In the genomic region with DNA sequence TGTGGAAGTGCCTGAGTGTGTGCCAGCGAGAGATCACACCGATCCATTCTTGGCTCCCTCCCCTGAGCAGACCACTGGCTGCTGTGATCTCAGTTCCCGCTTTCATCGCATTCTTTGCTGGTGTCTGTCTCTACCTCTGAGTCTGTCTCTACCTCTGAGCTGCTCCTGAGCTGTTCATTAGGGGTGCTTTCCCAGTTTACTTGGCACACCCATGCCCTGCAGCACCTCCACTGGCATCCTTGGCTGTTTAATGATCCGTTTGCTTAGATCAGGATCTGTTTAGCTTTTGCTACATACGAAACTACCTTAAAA, we compare ENCODE assay signal across 20 mouse cellular contexts. TPM values are rescaled to one million over a fixed set of nuclear protein-coding genes. Genes with fewer than 3 reads are reported as not detected.
A peak's percentile ranks its signal among the peaks of the same experiment; 100 is the strongest.
DNase-seq lines count a peak whose midpoint lies in the region; ATAC-seq and TF ChIP-seq lines count a peak whose summit lies in the region.
"Had no signal": no experiment of that assay in that cellular context is flagged by ENCODE, and none has a peak within 500 bp of the region (broad histone marks: within the 10 kb centered on the region; RNA-seq: fewer than 3 reads in every experiment).

No protein-coding gene starts in this region.

- POLR2A ChIA-PET in Patski (lab: Charles Lee) = no interaction called here

- no peaks in the 10 kb centered on the region for H3K9me3 ChIP-seq in kidney, embryonic 16.5 days (ENCODE audit: low read length)
- H3K9me3 ChIP-seq: embryonic facial prominence, embryonic 10.5 days; embryonic facial prominence, embryonic 13.5 days; forebrain, embryonic 12.5 days; forebrain, embryonic 15.5 days; hindbrain, embryonic 12.5 days; hindbrain, embryonic 15.5 days had no signal

- peaks cover 15% of the 10 kb centered on the region for H3K4me1 ChIP-seq in cerebellum, adult 2 months (ENCODE audit: control insufficient read depth, insufficient read depth, low read length)
- H3K4me1 ChIP-seq in kidney, embryonic 16.5 days (ENCODE audit: insufficient read depth, low read length) = peaks cover 7% of the 10 kb centered on the region
- H3K4me1 ChIP-seq: embryonic facial prominence, embryonic 10.5 days; embryonic facial prominence, embryonic 13.5 days; forebrain, embryonic 12.5 days; forebrain, embryonic 15.5 days; hindbrain, embryonic 12.5 days; hindbrain, embryonic 15.5 days had no signal

- peak; percentile 49; the same call in 1 of the 2 replicates for ATAC-seq in kidney, embryonic 16.5 days (ENCODE audit: low FRiP score, low TSS enrichment)
- peak; percentile 78 for ATAC-seq in Patski
- ATAC-seq: forebrain, embryonic 15.5 days had no signal

- TF ChIP-seq CTCF in cerebellum, adult 2 months (IDR thresholded peaks at IDR 0.05; ENCODE audit: borderline replicate concordance, insufficient read depth, low read depth, low read length) = no peak
- no peak for TF ChIP-seq CTCF in Patski (IDR thresholded peaks at IDR 0.05)

- no peaks in the 10 kb centered on the region for H3K27me3 ChIP-seq in cerebellum, adult 2 months (ENCODE audit: control insufficient read depth, insufficient read depth, low read length)
- H3K27me3 ChIP-seq in kidney, embryonic 16.5 days (ENCODE audit: insufficient read depth, low read length) = no peaks in the 10 kb centered on the region
- H3K27me3 ChIP-seq in Patski = no peaks in the 10 kb centered on the region
- H3K27me3 ChIP-seq: embryonic facial prominence, embryonic 13.5 days; forebrain, embryonic 12.5 days; forebrain, embryonic 15.5 days; hindbrain, embryonic 12.5 days; hindbrain, embryonic 15.5 days had no signal

- peak overlapping the region; percentile 43; the same call in 1 of the 2 replicates for H3K27ac ChIP-seq in cerebellum, adult 2 months (ENCODE audit: insufficient read depth, low read length)
- H3K27ac ChIP-seq in kidney, embryonic 16.5 days (ENCODE audit: low read length) = no peak overlapping the region
- H3K27ac ChIP-seq in macrophage = peak overlapping the region; percentile 75
- H3K27ac ChIP-seq: embryonic facial prominence, embryonic 10.5 days; embryonic facial prominence, embryonic 13.5 days; forebrain, embryonic 12.5 days; forebrain, embryonic 15.5 days; gastrocnemius, adult 2 months; hindbrain, embryonic 12.5 days; hindbrain, embryonic 15.5 days had no signal

- in situ Hi-C loops in Patski (cut with MboI; ENCODE audit: low pct_unique_long_range_greater_than_20kb) = no loop called here

- H3K36me3 ChIP-seq in kidney, embryonic 16.5 days (ENCODE audit: insufficient read depth, low read length) = peaks cover 44% of the 10 kb centered on the region
- peaks cover 41% of the 10 kb centered on the region for H3K36me3 ChIP-seq in macrophage (ENCODE audit: inconsistent target)

- TF ChIP-seq POLR2A in cerebellum, adult 2 months (IDR thresholded peaks at IDR 0.05; ENCODE audit: borderline replicate concordance, insufficient read depth, low read length) = no peak

- DNase-seq in cerebellum, adult 2 months = peak in 1 of 2 experiments; percentile 37
- no peak for DNase-seq in cerebellum, adult 11-12 months
- no peak for DNase-seq in kidney, postnatal 14 days
- peak; percentile 50 for DNase-seq in Patski (ENCODE audit: low read depth, low spot score)
- DNase-seq in adrenal gland, adult 18-20 months (ENCODE audit: low spot score in 2 of 2) = no peak
- DNase-seq: cerebellum, adult 8-10 months; cerebellum, postnatal 10 days; embryo, embryonic 11 days; gastrocnemius, adult 2 months; gastrocnemius, postnatal 14 days had no signal

- H3K79me2 ChIP-seq in macrophage (ENCODE audit: inconsistent target) = no peaks in the 10 kb centered on the region; the same call in 1 of the 2 replicates

- WGBS in cerebellum, adult 2 months = 46% methylated on average over 6 of the region's 6 CpGs
- 61% methylated on average over 6 of the region's 6 CpGs for WGBS in kidney, embryonic 16.5 days
- 90% methylated on average over 6 of the region's 6 CpGs for WGBS in macrophage (ENCODE audit: missing documents)

- no peak overlapping the region for H3K4me3 ChIP-seq in cerebellum, adult 2 months (replicated peaks; ENCODE audit: insufficient read depth, low read depth, low read length)
- H3K4me3 ChIP-seq in kidney, embryonic 16.5 days (ENCODE audit: low read length) = no peak overlapping the region
- H3K4me3 ChIP-seq in macrophage (ENCODE audit: inconsistent target) = no peak overlapping the region
- H3K4me3 ChIP-seq: embryonic facial prominence, embryonic 10.5 days; embryonic facial prominence, embryonic 13.5 days; erythroblast, embryonic 14.5 days; forebrain, embryonic 12.5 days; forebrain, embryonic 15.5 days; gastrocnemius, adult 2 months; hindbrain, embryonic 12.5 days; hindbrain, embryonic 15.5 days had no signal

- H3K4me2 ChIP-seq in kidney, embryonic 16.5 days (replicated peaks; ENCODE audit: low read depth, low read length) = no peak overlapping the region
- H3K4me2 ChIP-seq: embryonic facial prominence, embryonic 13.5 days; forebrain, embryonic 12.5 days; forebrain, embryonic 15.5 days; heart, embryonic 11.5 days; hindbrain, embryonic 12.5 days; hindbrain, embryonic 15.5 days had no signal

- no peak overlapping the region for H3K9ac ChIP-seq in kidney, embryonic 16.5 days (replicated peaks; ENCODE audit: low read length)
- H3K9ac ChIP-seq: embryonic facial prominence, embryonic 13.5 days; forebrain, embryonic 12.5 days; forebrain, embryonic 15.5 days; hindbrain, embryonic 12.5 days; hindbrain, embryonic 15.5 days had no signal

- CTCF ChIA-PET in Patski (lab: Charles Lee) = interaction anchor here (1.4 to 2.0 kb wide), 2 partner anchors 26 to 144 kb away, joined by 4 to 6 read pairs; no protein-coding TSS in a partner anchor

RNA-seq across cellular contexts. Expression of a gene that starts 10.4 kb away (rescaled TPM):
- 0.78 and 0.80 TPM in 2 replicates for polyA plus RNA-seq in cerebellum, adult 2 months (2012; rRNA removed)
- polyA plus RNA-seq in kidney, embryonic 16.5 days (2015; fragmentation: Nextera tagmentation; extraction: Ambion mirVana) = 1.3 and 2.0 TPM in 2 replicates
- polyA plus RNA-seq in Patski (2021) = 0.19 TPM
- 10 to 100 TPM in 16 of 26 experiments, 1 to 10 TPM in 9, under 1 TPM in 1; 0.96 to 24.1 (median 11.8) TPM for total RNA-seq in macrophage (2018; cell fraction: chromatin; rRNA removed)
- total RNA-seq in macrophage (2018; cell fraction: cytosol; rRNA removed) = under 1 TPM; 0.11 to 0.80 (median 0.37) TPM
- 10 to 100 TPM in 1 of 26 experiments, 1 to 10 TPM in 24, under 1 TPM in 1; 0.35 to 12.0 (median 4.4) TPM for total RNA-seq in macrophage (2018; cell fraction: nucleus; rRNA removed)
- 0.50 to 0.83 TPM (median 0.62 TPM) in 3 replicates for polyA plus RNA-seq in macrophage (2018)
- total RNA-seq in adrenal gland, adult 18-20 months (2021) = 1 to 10 TPM; 1.3 to 2.4 TPM
- polyA plus RNA-seq: erythroblast, embryonic 14.5 days had no signal

RNA-seq across cellular contexts. Expression of a gene that starts 37.4 kb away (rescaled TPM):
- 65.6 and 66.4 TPM in 2 replicates for polyA plus RNA-seq in cerebellum, adult 2 months (2012; rRNA removed)
- 29.7 and 31.6 TPM in 2 replicates for polyA plus RNA-seq in kidney, embryonic 16.5 days (2015; fragmentation: Nextera tagmentation; extraction: Ambion mirVana)
- polyA plus RNA-seq in Patski (2021) (39.7 TPM), macrophage (2018) (11.7 to 21.9 TPM (median 21.3 TPM) in 3 replicates)
- total RNA-seq in macrophage (2018; cell fraction: chromatin; rRNA removed) = 100 to 1,000 TPM in 23 of 26 experiments, 10 to 100 TPM in 3; 85.9 to 320 (median 236) TPM
- 10 to 100 TPM in 25 of 26 experiments, 1 to 10 TPM in 1; 8.6 to 27.9 (median 18.3) TPM for total RNA-seq in macrophage (2018; cell fraction: cytosol; rRNA removed)
- total RNA-seq in macrophage (2018; cell fraction: nucleus; rRNA removed) = 100 to 1,000 TPM in 11 of 26 experiments, 10 to 100 TPM in 15; 33.0 to 174 (median 85.8) TPM
- total RNA-seq in adrenal gland, adult 18-20 months (2021) = 10 to 100 TPM; 35.8 to 36.8 TPM

RNA-seq across cellular contexts. Expression of a gene that starts 60.0 kb away (rescaled TPM):
- polyA plus RNA-seq in cerebellum, adult 2 months (2012; rRNA removed) = 109 and 126 TPM in 2 replicates
- 33.8 and 35.3 TPM in 2 replicates for polyA plus RNA-seq in kidney, embryonic 16.5 days (2015; fragmentation: Nextera tagmentation; extraction: Ambion mirVana)
- polyA plus RNA-seq in Patski (2021) = 47.6 TPM
- total RNA-seq in macrophage (2018; cell fraction: chromatin; rRNA removed) = 100 to 1,000 TPM in 20 of 26 experiments, 10 to 100 TPM in 6; 34.5 to 425 (median 135) TPM
- 10 to 100 TPM; 22.3 to 84.2 (median 40.3) TPM for total RNA-seq in macrophage (2018; cell fraction: cytosol; rRNA removed)
- 100 to 1,000 TPM in 9 of 26 experiments, 10 to 100 TPM in 17; 36.1 to 233 (median 76.6) TPM for total RNA-seq in macrophage (2018; cell fraction: nucleus; rRNA removed)
- polyA plus RNA-seq in macrophage (2018) = 33.2 to 62.9 TPM (median 58.3 TPM) in 3 replicates
- total RNA-seq in adrenal gland, adult 18-20 months (2021) = 10 to 100 TPM; 54.6 to 74.6 TPM
